In the genomic region with DNA sequence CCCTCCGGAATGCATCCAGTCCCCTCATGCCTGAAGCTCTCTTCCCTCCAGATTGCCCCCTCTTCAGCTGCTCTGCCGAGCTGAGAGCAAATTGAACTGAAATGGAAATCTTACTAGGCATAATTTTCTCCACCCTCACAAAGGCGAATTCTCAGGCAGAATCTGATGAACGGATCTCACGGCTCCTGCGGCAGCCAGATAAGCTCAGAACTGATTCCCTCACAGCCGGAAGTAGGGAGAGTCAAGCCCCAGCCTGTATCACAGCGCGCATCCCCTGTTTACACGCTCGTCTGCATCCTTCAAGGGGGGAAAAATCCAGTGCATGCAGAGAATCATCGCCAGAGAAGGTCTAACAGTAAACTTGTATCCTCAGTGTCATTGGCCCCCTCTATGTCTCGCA, we compare ENCODE assay signal across 14 mouse cellular contexts.
DNase-seq lines count a peak whose midpoint lies in the region; ATAC-seq lines count a peak whose summit lies in the region.
"Had no signal": no experiment of that assay in that cellular context is flagged by ENCODE, and none has a peak within 500 bp of the region (broad histone marks: within the 10 kb centered on the region; RNA-seq: fewer than 3 reads in every experiment).

No protein-coding gene starts in this region.

- intact Hi-C loops in heart, postnatal 36 days (cut with DNase I), result no loop called here

- peaks cover 41% of the 10 kb centered on the region for H3K4me1 ChIP-seq in hindbrain, embryonic 10.5 days (replicated peaks)
- peaks cover 31% of the 10 kb centered on the region for H3K4me1 ChIP-seq in midbrain, embryonic 14.5 days (ENCODE audit: control insufficient read depth, insufficient read depth, low read length)
- H3K4me1 ChIP-seq: limb, embryonic 13.5 days had no signal

- H3K27ac ChIP-seq in hindbrain, embryonic 10.5 days, result peak overlapping the region; percentile 88
- H3K27ac ChIP-seq in midbrain, embryonic 14.5 days (replicated peaks; ENCODE audit: low read depth, low read length), result peak overlapping the region; percentile 78
- H3K27ac ChIP-seq: limb, embryonic 13.5 days; lung, embryonic 15.5 days had no signal

- peak; percentile 32 to 47 for DNase-seq in right cerebral cortex, postnatal 10 days (ENCODE audit: low spot score in 2 of 2)
- no peak for DNase-seq in right cerebral cortex, postnatal 36 days (ENCODE audit: low spot score in 2 of 2)
- DNase-seq in hindbrain, embryonic 10.5 days (ENCODE audit: low spot score), result no peak
- peak; percentile 71 for DNase-seq in midbrain, embryonic 14.5 days
- no peak for DNase-seq in heart, postnatal 36 days
- no peak for DNase-seq in urinary bladder, postnatal 25 days (ENCODE audit: low spot score)
- DNase-seq: adrenal gland, postnatal 14 days; cerebellum, adult 11-12 months; embryo, embryonic 11 days; kidney, adult 18-20 months had no signal

- WGBS in hindbrain, embryonic 10.5 days, result 64% methylated on average over 13 of the region's 13 CpGs
- WGBS in midbrain, embryonic 14.5 days, result 32% methylated on average over 13 of the region's 13 CpGs

- H3K9ac ChIP-seq in midbrain, embryonic 14.5 days (replicated peaks; ENCODE audit: low read length), result peak overlapping the region; percentile 36; the same call in 1 of the 2 replicates
- H3K9ac ChIP-seq: limb, embryonic 13.5 days; lung, embryonic 15.5 days had no signal

- no peaks in the 10 kb centered on the region for H3K36me3 ChIP-seq in hindbrain, embryonic 10.5 days
- H3K36me3 ChIP-seq in midbrain, embryonic 14.5 days (ENCODE audit: control insufficient read depth, insufficient read depth, low read length), result no peaks in the 10 kb centered on the region
- H3K36me3 ChIP-seq: limb, embryonic 13.5 days; lung, embryonic 15.5 days had no signal

- H3K4me2 ChIP-seq in midbrain, embryonic 14.5 days (ENCODE audit: low read length), result peak overlapping the region; percentile 31
- H3K4me2 ChIP-seq: limb, embryonic 13.5 days; lung, embryonic 15.5 days had no signal

- no peak overlapping the region for H3K4me3 ChIP-seq in hindbrain, embryonic 10.5 days
- no peak overlapping the region for H3K4me3 ChIP-seq in midbrain, embryonic 14.5 days (replicated peaks; ENCODE audit: low read depth, low read length)
- H3K4me3 ChIP-seq: limb, embryonic 13.5 days; lung, embryonic 15.5 days had no signal

- ATAC-seq in midbrain, embryonic 14.5 days (ENCODE audit: low FRiP score, low TSS enrichment), result peak; percentile 55
- no peak for ATAC-seq in inflammation-experienced regulatory T-cells, adult 6 months

- no peaks in the 10 kb centered on the region for H3K27me3 ChIP-seq in hindbrain, embryonic 10.5 days (ENCODE audit: insufficient read depth, poor library complexity, severe bottlenecking)
- H3K27me3 ChIP-seq in midbrain, embryonic 14.5 days (ENCODE audit: control insufficient read depth, insufficient read depth, low read length), result no peaks in the 10 kb centered on the region
- H3K27me3 ChIP-seq: CH12.LX; limb, embryonic 13.5 days; lung, embryonic 15.5 days had no signal

- H3K9me3 ChIP-seq in hindbrain, embryonic 10.5 days, result no peaks in the 10 kb centered on the region
- H3K9me3 ChIP-seq in midbrain, embryonic 14.5 days (ENCODE audit: control insufficient read depth, low read length), result no peaks in the 10 kb centered on the region
- H3K9me3 ChIP-seq: limb, embryonic 13.5 days; lung, embryonic 15.5 days had no signal

Comparison
In these comparisons a context has a peak if more than half of its experiments do, and no peak if none do; other contexts are left out.
1. DNase-seq: peak in right cerebral cortex, postnatal 10 days (2 of 2) and midbrain, embryonic 14.5 days (single experiment); none in right cerebral cortex, postnatal 36 days (0 of 2), hindbrain, embryonic 10.5 days (single experiment), heart, postnatal 36 days (0 of 2) and urinary bladder, postnatal 25 days (single experiment).